Mouse (Mus musculus): ENCODE results near the gene Tmem260. TPM values are rescaled to one million over a fixed set of nuclear protein-coding genes. Genes with fewer than 3 reads are reported as not detected.
"Not testable (repeated sequence)": the region's sequence is repeated elsewhere in the genome, so short reads cannot be mapped to it uniquely, and the experiment has no call there.

Gene Tmem260
- polyA plus RNA-seq, 1 experiment from 2014 or later = 18.1 TPM

DNA sequence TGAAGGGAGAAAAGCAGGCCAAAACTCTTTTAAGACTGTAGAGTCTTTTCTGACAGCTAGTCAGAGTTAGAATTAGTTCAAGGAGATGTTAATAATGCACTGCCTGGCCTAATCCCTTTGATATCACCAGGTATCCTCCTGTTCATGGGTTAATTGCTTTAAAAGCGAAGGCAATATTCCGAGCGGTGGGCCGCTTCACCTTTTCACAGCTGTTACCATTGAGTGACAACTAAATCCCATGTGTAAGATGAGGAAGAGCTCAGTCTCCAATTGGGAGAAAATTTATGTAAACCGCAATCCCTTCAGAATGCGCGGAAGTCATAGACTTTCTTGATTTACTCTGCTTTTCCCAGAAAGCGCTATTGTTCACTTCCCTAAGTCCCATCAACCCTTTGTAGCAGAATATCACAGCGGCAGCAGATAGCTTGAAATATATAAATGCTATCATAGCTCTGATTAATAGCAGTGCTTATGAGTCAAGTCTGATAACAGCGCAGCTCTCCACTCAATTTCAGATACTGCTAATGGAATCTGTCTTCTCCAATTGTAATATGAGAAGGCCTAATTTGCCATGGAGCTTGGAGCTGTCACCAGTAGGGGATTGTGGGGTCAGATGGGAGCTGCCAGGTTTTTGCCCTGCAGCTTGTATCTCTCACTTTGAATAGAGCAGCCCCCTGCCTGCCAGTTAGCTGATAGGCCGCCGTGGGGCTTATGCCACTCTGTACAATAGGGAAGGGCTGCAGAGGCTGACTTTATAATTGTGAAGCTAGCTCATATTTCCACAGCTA lies 10.6 kb downstream of the Tmem260 start:
- no peak overlapping the region for H3K4me3 ChIP-seq
- H3K27me3 ChIP-seq (ENCODE audit: insufficient read depth, poor library complexity, severe bottlenecking) = no peaks in the 10 kb centered on the region
- no peak overlapping the region for H3K27ac ChIP-seq
- WGBS = 62% methylated on average over 12 of the region's 12 CpGs
- peak; percentile 30 for DNase-seq (ENCODE audit: low spot score)
- no peaks in the 10 kb centered on the region for H3K9me3 ChIP-seq
- H3K36me3 ChIP-seq = peaks cover 17% of the 10 kb centered on the region
- peaks cover 18% of the 10 kb centered on the region for H3K4me1 ChIP-seq (replicated peaks)

DNA sequence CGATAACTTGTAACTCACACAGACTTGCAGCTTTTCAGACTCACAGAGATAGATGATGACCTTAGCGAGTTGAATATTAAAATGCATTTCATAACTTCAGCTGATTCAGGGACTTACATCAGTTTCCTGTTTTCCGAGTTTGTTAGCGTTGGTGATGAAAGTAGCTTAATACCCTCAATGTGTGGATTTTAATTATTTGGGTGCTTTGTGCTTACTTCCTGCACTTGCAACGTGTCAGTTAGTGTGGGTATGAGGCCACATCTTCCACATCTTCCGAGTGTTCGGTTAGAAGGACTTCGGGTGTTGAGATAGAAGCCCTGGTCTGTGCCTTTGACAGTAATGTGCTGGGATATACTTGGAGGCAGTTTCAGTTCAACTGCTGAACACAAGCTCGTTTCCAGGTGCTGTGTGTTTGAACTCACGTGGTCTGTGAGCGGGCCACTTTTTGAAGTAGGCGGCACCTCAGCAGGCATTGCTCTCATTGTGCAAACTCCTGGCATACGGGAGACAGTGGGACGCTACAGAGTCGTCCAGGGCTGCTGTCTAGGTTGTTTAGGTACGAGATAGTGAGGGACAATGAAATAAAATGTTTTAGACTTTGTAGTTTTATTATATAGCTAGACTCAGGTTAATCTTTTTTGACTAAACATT lies 11.5 kb downstream of the Tmem260 start:
- Histone ChIP-seq H3K27ac (no peak overlapping the region), H3K9me3 (no peaks in the 10 kb centered on the region), H3K4me3 (no peak overlapping the region), H3K4me1 (replicated peaks) (peaks cover 18% of the 10 kb centered on the region), H3K27me3 (ENCODE audit: insufficient read depth, poor library complexity, severe bottlenecking) (no peaks in the 10 kb centered on the region), H3K36me3 (peaks cover 11% of the 10 kb centered on the region)
- WGBS = 88% methylated on average over 16 of the region's 16 CpGs
- no peak for DNase-seq (ENCODE audit: low spot score)

DNA sequence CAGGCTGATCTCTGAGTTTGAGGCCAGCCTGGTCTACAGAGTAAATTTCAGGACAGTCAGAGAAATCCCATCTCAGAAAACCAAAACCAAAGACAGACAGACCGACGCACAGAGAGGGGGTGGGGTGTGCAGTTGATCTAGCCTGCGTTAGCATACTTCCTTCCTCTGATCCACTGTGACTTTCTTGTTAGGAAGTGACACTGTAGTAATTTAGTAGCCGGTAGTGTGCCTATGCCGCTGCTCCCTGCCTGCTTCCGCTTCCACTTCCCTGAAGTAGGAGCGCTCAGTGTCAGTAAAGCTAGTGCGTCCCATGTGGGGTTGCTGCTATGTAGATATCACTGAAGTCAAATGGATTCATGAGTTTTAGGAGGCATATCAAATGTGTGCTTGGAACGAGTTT lies 13.0 kb downstream of the Tmem260 start:
- DNase-seq (ENCODE audit: low spot score) = no peak
- H3K4me1 ChIP-seq (replicated peaks) = peaks cover 13% of the 10 kb centered on the region
- H3K4me3 ChIP-seq = no peak overlapping the region
- H3K9me3 ChIP-seq = no peaks in the 10 kb centered on the region
- 89% methylated on average over 9 of the region's 9 CpGs for WGBS
- H3K27ac ChIP-seq = no peak overlapping the region
- no peaks in the 10 kb centered on the region for H3K27me3 ChIP-seq (ENCODE audit: insufficient read depth, poor library complexity, severe bottlenecking)
- peaks cover 11% of the 10 kb centered on the region for H3K36me3 ChIP-seq

DNA sequence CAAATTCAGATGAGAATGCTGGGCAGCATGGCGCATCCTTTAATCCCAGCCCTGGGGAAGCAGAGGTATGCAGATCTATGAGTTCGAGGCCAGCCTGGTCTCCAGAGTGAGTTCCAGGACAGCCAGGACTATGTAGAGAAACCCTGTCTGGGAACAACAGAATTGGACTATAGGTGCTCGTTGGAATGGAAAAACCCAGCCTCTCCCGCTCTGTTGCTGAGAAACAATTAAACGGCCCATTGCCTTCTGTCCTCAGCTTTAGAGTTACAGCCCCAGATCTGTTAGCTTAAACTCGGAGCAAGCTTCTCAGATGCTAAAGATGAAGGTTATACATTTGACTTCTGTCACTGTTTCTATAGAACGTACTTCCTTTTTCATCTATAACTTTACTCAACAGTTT lies 22.4 kb downstream of the Tmem260 start:
- H3K36me3 ChIP-seq = peaks cover 20% of the 10 kb centered on the region; the same call in 1 of the 2 replicates
- 64% methylated on average over 7 of the region's 7 CpGs for WGBS
- no peak for DNase-seq (ENCODE audit: low spot score)
- no peak overlapping the region for H3K4me3 ChIP-seq
- H3K27ac ChIP-seq = no peak overlapping the region
- H3K4me1 ChIP-seq (replicated peaks) = peaks cover 3% of the 10 kb centered on the region; the same call in 1 of the 2 replicates
- no peaks in the 10 kb centered on the region for H3K27me3 ChIP-seq (ENCODE audit: insufficient read depth, poor library complexity, severe bottlenecking)
- H3K9me3 ChIP-seq = no peaks in the 10 kb centered on the region

DNA sequence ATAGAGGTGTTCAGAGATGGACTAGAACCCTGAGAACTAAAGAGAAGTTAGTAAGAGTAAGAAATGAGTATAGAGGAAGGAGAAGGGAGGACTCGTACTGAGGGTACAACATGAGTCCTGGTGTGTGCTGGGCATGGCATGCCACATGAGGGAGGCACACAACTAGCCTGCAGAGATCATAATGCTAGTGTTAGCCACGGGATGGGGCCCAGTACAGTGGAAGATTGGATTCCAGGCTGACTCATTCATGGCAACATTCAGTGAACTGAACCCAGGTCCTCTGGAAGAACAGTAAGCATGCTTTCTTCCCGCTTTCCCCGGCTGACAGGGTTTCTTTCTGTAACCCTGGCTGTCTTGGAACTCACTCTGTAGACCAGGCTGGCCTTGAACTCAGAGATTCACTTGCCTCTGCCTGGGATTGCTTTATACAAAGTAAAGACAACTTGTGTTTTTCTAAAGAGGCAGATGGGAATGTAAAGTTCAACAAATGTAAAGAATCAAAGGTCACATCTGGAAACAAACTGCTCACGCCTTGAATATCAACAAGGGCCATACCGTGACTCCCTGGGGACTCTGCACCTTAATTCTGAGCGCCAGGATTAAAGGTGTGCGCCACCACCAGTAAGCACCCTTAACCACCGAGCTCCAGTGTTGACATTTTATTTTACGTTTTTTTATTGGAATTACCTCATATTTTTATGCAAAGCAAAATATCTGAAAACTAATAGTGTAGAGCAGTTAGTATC lies 25.0 kb downstream of the Tmem260 start:
- H3K4me1 ChIP-seq (replicated peaks) = peaks cover 10% of the 10 kb centered on the region
- H3K4me3 ChIP-seq = no peak overlapping the region
- no peak for DNase-seq (ENCODE audit: low spot score)
- H3K9me3 ChIP-seq = no peaks in the 10 kb centered on the region
- WGBS = 86% methylated on average over 10 of the region's 10 CpGs
- H3K36me3 ChIP-seq = peaks cover 21% of the 10 kb centered on the region; the same call in 1 of the 2 replicates
- H3K27me3 ChIP-seq (ENCODE audit: insufficient read depth, poor library complexity, severe bottlenecking) = no peaks in the 10 kb centered on the region
- H3K27ac ChIP-seq = no peak overlapping the region

DNA sequence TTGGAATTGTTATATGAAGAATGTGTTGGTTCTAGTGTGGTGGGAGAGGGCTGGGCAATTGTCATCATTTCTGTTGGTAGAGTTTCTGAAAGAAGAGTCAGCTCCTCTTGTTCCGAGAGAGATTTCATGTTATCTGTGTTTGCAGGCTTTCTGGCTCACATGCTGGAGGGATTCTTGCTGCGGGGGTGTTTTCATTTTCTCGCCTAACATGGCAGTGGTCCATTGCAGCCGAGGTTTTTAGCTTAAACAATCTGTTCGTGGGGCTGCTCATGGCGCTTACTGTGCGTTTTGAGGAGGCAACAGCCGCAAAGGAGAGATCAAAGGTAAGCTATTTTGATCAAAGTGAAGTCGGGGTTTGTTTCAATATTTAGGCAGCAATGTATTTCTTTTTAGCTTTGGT lies 26.3 kb downstream of the Tmem260 start:
- H3K4me3 ChIP-seq = no peak overlapping the region
- H3K36me3 ChIP-seq = peaks cover 18% of the 10 kb centered on the region; the same call in 1 of the 2 replicates
- no peaks in the 10 kb centered on the region for H3K9me3 ChIP-seq
- peaks cover 14% of the 10 kb centered on the region for H3K4me1 ChIP-seq (replicated peaks)
- 84% methylated on average over 9 of the region's 9 CpGs for WGBS
- DNase-seq (ENCODE audit: low spot score) = no peak
- no peaks in the 10 kb centered on the region for H3K27me3 ChIP-seq (ENCODE audit: insufficient read depth, poor library complexity, severe bottlenecking)
- no peak overlapping the region for H3K27ac ChIP-seq

DNA sequence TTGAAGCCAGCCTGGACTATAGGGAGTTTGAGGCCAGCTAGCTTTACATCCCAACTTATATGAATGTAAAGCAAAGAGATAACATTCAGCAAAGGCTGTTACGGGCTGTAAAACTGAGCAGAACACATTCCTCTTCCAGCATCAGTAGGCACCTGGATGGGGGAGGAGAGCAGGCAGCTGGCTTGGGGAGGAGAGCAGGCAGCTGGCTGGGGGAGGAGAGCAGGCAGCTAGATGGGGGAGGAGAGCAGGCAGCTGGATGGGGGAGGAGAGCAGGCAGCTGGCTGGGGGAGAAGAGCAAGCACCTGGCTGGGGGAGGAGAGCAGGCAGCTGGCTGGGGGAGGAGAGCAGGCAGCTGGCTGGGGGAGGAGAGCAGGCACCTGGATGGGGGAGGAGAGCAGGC lies 29.4 kb downstream of the Tmem260 start:
- peak overlapping the region; percentile 73 for H3K27ac ChIP-seq
- H3K9me3 ChIP-seq = no peaks in the 10 kb centered on the region
- DNase-seq (ENCODE audit: low spot score) = peak; percentile 16
- peaks cover 10% of the 10 kb centered on the region for H3K4me1 ChIP-seq (replicated peaks)
- WGBS = 77% methylated on average over 1 of the region's 1 CpGs
- H3K36me3 ChIP-seq = peaks cover 34% of the 10 kb centered on the region
- H3K4me3 ChIP-seq = no peak overlapping the region
- H3K27me3 ChIP-seq (ENCODE audit: insufficient read depth, poor library complexity, severe bottlenecking) = no peaks in the 10 kb centered on the region

DNA sequence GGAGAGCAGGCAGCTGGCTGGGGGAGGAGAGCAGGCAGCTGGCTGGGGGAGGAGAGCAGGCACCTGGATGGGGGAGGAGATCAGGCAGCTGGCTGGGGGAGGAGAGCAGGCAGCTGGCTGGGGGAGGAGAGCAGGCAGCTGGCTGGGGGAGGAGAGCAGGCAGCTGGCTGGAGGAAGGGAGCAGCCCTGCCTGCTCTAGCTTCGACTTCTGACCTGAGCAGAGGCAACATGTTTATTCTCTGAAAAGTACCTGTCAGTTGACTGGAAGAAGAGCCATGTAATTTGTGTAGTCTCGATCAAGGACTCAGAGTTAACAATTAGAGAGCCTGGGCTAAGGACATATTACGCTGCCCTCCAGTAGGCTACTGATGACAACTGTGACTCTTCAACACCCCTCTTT lies 29.9 kb downstream of the Tmem260 start:
- peaks cover 10% of the 10 kb centered on the region for H3K4me1 ChIP-seq (replicated peaks)
- DNase-seq (ENCODE audit: low spot score); H3K27me3 ChIP-seq (ENCODE audit: insufficient read depth, poor library complexity, severe bottlenecking); H3K4me3 ChIP-seq; H3K9me3 ChIP-seq: not testable (repeated sequence)
- WGBS = 68% methylated on average over 3 of the region's 3 CpGs
- H3K36me3 ChIP-seq = peaks cover 30% of the 10 kb centered on the region
- peak overlapping the region; percentile 45 for H3K27ac ChIP-seq

DNA sequence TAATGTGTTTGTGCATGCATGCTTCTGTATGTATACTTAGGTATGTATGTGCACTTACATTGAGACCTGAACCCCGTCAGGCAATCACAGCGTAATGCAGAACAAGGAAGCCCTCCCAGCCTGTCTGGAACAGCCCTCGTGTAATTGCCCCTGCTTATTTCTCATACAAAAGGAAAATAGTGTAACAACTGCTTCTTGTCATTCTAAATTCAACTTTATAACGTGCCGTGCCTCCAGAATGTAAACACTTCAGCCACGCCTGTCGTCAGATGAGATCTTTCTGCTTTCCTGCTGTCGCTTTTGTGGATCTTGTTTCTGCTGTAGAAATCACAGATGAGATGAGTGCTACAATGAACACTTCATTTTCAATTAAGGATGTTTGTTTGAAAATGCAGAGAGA lies 30.4 kb downstream of the Tmem260 start:
- Histone ChIP-seq H3K9me3 (no peaks in the 10 kb centered on the region), H3K36me3 (peaks cover 29% of the 10 kb centered on the region), H3K4me3 (no peak overlapping the region), H3K27ac (peak overlapping the region; percentile 45; the same call in 1 of the 2 replicates), H3K27me3 (ENCODE audit: insufficient read depth, poor library complexity, severe bottlenecking) (no peaks in the 10 kb centered on the region), H3K4me1 (replicated peaks) (peaks cover 10% of the 10 kb centered on the region)
- DNase-seq (ENCODE audit: low spot score) = no peak
- 74% methylated on average over 8 of the region's 8 CpGs for WGBS

DNA sequence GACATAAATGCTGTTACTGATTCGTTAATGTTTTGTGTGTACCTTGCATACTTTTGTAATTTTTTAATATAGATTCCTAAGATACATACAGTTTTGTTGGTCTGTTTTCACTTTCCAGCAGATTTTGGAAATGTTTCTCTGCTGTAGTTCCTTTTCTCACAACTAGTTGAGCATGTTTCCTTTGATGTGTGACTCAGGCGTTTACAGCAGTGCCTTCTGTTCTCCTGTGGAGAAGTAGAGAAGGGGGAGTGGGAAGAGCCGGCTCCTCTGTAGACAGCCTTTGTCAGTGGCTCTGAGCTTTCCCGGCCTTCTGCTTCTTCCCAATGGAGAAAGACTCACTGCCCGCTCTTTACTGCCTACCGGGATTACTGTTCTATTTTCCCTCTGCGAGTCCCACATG lies 35.7 kb downstream of the Tmem260 start:
- Histone ChIP-seq H3K4me1 (replicated peaks) (no peaks in the 10 kb centered on the region), H3K9me3 (no peaks in the 10 kb centered on the region), H3K4me3 (no peak overlapping the region), H3K36me3 (peaks cover 29% of the 10 kb centered on the region), H3K27ac (no peak overlapping the region), H3K27me3 (ENCODE audit: insufficient read depth, poor library complexity, severe bottlenecking) (no peaks in the 10 kb centered on the region)
- no peak for DNase-seq (ENCODE audit: low spot score)
- WGBS = 36% methylated on average over 7 of the region's 7 CpGs

DNA sequence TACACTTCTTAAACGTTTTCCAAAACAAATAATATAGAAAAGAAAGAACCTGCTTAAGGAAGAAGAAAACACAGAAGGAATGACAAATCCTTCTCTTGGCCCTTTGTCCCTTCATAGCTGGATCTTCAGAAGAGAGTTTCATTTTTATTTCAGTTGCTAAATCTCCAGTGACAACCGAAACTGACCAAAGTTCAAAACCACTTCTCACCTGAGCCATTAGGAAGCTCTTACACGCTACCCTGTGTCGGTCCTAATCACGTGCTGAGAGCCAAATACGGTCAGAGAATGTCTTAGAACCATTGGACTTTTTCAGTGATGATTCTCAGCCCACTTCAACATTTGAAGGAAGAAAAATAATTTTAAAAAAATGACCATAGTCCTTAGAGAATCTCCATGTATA lies 36.8 kb downstream of the Tmem260 start:
- H3K27me3 ChIP-seq (ENCODE audit: insufficient read depth, poor library complexity, severe bottlenecking) = no peaks in the 10 kb centered on the region
- no peak for DNase-seq (ENCODE audit: low spot score)
- H3K27ac ChIP-seq = no peak overlapping the region
- H3K36me3 ChIP-seq = peaks cover 23% of the 10 kb centered on the region
- no peak overlapping the region for H3K4me3 ChIP-seq
- 90% methylated on average over 6 of the region's 6 CpGs for whole genome bisulfite sequencing
- H3K9me3 ChIP-seq = no peaks in the 10 kb centered on the region
- H3K4me1 ChIP-seq (replicated peaks) = no peaks in the 10 kb centered on the region

DNA sequence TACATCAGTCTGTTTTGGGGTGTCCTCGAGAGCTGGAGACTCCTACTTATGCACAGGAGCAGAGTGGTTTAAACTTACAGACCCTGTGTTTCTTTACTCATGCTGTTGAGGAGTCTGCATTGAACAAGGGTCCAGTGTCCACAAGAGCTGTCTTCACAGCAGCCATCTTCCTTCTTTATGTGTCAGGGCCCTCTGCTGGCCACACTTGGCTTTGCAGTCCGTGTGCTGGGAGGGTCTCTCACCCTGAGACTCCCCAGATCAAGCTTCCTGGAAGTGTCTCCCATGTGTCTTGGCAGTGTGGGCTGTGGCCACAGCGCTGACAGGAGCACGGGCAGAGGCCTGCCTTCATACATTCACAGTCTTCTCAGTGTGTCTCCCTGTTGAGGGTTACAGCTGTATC lies 48.0 kb downstream of the Tmem260 start:
- 21% methylated on average over 4 of the region's 4 CpGs for WGBS
- Histone ChIP-seq H3K36me3 (peaks cover 14% of the 10 kb centered on the region), H3K27ac (no peak overlapping the region), H3K27me3 (ENCODE audit: insufficient read depth, poor library complexity, severe bottlenecking) (no peaks in the 10 kb centered on the region), H3K9me3 (no peaks in the 10 kb centered on the region), H3K4me1 (replicated peaks) (no peaks in the 10 kb centered on the region), H3K4me3 (no peak overlapping the region)
- peak; percentile 60 for DNase-seq (ENCODE audit: low spot score)

DNA sequence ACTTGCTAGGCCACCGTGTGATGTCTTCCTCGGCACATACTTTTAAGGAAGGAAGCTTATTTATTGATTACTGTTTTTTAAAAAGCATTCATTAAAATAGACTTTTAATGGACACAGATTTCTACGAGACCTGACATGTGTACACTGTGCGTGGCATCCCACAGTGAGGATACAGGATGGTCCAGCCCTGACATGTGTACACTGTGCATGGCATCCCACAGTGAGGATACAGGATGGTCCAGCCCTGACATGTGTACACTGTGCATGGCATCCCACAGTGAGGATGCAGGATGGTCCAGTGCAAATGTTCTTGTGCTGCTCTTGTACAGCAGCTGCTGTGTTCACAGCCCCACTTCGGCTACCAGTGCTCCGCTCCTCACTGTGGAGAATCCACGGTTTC lies 56.6 kb downstream of the Tmem260 start:
- Histone ChIP-seq H3K4me1 (replicated peaks) (peaks cover 11% of the 10 kb centered on the region), H3K4me3 (no peak overlapping the region), H3K27ac (no peak overlapping the region), H3K36me3 (peaks cover 6% of the 10 kb centered on the region), H3K9me3 (no peaks in the 10 kb centered on the region), H3K27me3 (ENCODE audit: insufficient read depth, poor library complexity, severe bottlenecking) (peaks cover 50% of the 10 kb centered on the region)
- no peak for DNase-seq (ENCODE audit: low spot score)
- WGBS = 89% methylated on average over 7 of the region's 7 CpGs

Data from hindbrain, embryonic 10.5 days (tissue).